Mouse (Mus musculus) naive thymus-derived CD4-positive, alpha-beta T cell, adult 2 months (primary cell): ENCODE data around the gene Tekt3.
A peak's percentile ranks its signal among the peaks of the same experiment; 100 is the strongest.

Experiments used
- DNase-seq: peaks from one replicate; pipeline ENCODE4 v3.0.0-alpha.2; 2011; ENCODE audit warnings: low read depth

The Tekt3 gene

DNA sequence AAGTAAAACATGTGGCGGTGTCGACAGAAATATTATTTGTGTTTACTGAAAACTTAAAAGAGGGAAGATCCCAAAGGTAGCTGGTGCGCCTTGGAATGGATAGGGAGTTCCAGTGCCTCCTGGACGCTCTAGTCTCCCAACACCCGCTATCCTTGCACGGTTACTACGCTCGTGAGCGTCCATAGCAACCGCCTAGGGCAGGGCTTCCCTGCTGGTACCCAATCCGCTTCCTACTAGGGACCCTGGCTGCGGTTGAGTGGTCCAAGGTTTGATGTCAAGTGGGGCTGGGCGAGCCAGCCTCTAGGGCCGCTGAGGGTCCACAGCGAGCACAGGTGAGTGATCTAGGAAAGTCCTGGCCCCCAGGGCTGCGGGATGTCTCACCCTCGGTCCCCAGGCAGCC is at the start of gene Tekt3:
Gene Tekt3 (plus strand): TSS at position 209 of the 400 bp plus-strand sequence.
- DNase-seq: no peak

DNA sequence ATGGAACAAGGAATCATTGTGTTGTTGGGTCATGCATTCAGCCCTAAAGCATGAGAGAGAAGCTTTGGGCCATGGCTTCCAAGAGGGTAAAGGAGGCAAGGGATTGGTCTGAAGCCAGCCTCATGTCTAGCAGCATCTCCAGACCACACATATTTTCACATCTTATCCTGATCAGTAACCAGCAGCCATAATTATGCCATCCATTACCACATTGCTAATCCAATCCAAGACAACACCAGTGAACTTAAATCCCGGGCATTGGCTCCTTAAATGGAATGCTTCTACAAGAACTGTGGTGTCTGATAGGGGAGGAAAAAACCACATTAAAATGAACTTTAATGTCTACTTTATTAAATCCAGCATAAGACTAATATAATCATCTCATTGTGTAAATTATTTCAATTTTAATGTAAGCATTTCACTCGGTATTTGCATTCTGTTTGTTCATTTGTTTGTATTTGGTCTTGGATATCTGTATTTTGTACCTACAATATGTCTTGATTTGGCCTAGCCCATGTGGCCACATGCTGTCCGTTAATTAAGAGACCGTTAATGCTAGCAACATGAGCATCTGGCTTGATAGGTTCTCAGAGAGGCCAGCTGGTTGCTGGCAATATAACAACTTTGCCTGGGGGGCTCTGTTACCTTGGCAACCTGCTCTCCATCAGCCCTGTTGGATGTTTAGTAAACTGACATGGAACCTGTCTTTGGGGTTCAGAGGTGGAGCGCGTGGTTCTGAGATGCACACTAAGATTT is 43.9 kb upstream of the Tekt3 start:
- no peak for DNase-seq

DNA sequence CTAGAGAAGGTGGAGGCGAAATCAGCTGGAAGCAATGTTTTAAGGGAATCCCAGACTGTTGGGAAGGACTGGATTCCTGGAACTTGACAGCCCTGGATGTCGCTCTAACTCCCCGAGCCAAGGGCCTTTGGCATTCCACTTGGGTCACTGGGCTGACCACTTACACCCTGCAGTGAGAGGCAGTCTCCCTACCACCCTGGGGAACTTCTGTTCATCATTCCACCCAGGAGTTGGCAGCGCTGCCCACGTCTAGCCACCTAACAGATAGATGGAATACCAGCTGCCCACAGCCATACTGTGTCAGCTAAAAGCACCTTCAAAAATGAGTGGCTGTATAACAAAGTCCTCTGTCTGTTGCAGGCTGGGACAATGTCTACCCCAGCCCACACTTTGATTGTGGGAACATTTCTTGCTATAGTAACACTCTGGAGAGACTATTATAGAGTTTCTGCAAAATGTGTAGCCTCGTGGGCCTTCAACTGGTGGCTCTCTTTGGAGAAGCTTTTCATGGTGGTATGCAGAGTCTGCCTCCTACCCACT is 43.3 kb upstream of the Tekt3 start:
- no peak for DNase-seq

DNA sequence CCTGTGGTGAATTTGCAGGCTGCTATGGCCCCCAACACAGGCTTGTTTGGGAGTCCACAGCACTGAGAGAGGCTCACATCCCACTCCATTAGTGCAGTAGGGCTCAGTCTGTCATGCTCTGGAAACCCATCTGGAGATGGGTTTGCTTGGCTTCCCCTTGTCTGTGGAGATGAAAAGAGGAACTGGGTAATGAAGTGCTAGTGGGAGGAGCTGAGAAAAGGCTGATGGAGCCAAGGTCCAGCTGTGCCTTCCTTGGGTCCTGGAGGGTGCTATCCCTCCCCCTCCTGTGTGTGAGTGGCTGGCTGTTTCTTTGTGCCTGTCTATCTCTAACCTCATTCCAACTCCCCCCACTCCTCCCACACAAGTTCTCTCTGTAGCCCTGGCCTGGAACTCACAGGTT is 40.8 kb upstream of the Tekt3 start:
- DNase-seq: no peak

DNA sequence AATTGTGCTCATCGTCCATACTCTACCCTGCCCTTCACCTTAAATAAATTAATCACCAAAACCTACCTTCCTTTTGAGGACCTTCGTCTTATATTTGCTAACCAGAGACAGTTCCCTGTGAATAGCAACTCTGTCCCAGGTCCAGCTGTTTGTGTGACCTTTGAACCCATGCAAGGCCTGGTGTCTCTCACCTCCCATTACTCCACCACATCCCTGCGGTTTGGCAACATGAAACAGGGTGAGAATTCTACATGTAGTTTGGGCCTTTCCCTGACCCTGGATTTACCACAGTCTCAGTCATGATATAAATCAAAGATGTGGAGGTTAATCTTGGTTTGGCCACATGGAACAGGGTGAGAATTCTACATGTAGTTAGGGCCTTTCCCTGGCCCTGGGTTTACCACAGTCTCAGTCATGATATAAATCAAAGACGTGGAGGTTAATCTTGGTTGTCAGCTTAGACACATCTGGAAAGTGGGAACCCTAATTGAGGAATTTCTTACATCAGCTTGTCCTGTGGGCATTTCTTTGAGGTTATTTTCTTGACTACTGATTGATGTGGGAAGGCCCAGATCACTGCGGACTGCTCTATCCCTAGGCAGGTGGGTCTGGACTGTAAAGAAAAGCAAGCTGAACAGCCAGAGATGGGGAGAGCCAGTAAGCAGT is 40.2 kb upstream of the Tekt3 start:
- no peak for DNase-seq

DNA sequence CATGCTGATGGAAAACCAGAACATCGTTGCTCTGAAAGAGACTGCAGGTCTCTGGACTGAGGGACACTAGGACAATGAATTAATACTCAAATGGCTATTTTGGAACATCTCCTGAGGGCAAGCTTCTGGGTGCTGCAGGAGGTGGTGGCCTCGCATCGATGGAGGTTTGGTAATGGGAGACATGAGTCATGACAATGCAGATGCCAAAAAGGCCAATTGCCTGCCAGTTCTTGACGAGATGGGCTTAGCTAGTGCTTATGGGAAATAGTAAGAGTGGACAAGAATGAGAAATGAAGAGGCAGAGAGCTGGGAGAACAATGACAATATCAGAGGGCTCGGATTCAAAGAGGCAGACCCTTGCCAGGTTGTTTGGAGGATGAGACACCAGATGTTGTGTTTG is 38.0 kb upstream of the Tekt3 start:
- DNase-seq: no peak

DNA sequence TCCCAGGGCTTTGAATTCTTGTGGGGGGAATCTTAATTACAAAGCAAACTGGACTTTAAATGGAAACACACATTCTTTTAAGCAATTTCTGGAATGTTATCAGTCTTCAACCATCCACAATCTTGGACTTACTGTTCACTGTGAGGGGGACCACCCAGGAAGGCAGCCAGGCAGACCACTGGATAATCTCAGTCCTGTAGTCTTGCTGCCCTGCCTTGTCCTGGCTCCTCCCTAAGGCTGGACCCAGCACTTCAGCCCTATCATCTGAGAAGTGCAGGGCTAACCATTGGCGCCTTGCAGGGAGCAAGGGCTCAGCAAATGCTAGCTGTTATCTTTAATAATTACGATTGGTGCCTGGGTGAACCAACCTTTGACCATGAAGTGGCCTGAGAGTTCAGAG is 37.3 kb upstream of the Tekt3 start:
- no peak for DNase-seq

DNA sequence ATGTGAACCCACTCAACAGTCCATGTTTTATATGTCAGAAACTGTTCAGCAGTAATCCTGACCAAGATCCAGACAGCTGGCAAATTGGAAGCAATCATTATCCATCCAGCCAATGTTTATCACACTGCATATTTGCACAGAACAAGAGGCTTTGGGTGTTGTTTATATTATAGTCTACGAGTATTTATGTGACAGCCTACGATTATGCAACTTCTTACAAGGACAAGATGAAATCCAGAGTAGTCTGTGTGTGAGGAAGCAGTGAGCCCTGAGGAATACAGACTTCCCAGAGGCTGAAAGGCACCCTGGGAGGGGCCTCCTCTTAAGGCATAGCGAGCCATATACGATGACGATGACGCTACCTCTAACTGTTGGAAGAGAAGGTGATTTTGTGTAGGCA is 36.0 kb upstream of the Tekt3 start:
- DNase-seq: no peak

DNA sequence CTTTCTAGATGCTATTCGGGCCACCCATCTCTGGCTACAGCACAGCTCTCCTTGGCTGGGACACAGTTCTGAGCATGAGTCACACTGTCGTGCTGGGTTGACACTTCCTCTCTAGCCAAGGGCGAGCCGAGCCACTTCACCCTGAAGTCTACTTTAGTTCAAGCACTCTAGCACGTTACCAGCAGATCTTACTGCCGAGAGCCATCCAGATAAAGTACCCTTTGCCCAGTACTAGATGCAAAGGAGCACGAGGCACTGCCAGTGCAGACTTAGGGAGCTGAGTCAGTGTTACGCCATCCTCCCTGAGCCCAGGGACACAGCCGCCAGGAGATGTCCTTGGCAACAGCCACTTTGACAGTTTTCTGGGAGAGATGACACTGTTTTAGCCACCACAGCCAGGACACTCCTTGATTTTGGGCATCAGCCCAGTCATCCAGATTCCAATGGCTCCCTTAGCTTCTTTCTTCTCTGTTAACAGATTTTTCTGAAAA is 34.8 kb upstream of the Tekt3 start:
- no peak for DNase-seq

DNA sequence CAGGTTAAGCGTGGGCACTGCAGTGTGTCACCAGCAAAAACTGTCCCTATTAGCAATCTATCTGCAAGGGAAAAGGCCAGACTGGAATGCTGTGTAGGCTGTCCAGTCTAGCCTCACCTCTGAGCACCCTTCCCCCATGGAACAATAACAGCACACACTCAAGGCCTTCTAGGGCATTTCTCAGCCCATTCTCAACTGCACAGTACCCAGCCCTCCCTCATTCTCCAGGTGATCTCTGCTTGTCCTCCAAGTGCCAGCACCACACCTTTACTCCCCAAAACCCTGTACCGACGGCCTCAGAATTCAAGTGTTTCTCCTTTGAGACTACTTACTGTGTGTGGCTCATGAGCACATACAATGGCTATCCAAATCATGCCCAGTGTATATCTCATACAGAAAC is 33.3 kb upstream of the Tekt3 start:
- no peak for DNase-seq

DNA sequence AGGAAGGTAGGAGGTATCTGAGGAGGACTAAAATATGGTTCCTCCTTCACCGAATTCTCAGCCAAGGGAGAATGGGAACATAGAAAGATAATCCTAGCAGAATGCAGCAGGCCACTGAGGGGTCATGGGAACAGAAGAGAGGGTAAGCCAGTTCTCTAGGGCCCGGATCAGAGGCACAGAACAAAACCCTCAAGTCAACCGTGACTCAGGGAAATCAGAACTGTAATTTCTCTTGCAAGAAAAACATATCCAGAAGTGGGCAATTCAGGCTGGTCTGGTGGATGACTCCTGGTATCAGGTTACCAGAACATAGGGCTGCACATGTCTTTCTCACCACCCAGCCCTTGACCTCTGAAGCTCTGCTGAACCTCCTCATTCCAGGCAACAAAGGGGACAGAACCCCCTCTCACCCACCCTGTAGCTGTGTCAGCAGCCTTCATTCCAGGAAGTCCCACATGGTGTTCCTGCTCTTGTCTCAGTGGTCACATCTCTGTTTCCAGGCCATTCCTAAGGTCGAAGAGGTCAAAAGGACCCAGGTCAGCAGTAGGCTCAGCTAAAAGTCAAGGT is 32.2 kb upstream of the Tekt3 start:
- no peak for DNase-seq

DNA sequence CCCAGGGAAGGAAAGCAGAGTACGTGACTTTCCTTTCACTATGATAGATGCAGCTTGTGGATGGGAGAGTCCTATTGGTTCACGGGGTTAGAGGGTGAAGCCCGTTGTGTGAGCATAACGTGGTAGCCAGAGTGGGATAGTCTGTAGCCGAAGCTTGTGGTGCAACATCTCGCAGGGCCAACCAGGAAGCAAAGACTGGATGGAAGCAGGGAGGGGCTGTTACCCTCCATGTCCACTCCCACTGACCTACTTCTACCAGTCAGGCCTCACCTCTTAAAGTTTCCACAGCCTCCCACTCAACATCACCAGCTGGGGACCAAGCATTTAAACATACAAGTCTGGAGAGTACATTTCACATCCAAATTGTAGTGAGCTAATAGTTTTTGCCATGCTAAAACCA is 31.7 kb upstream of the Tekt3 start:
- no peak for DNase-seq

DNA sequence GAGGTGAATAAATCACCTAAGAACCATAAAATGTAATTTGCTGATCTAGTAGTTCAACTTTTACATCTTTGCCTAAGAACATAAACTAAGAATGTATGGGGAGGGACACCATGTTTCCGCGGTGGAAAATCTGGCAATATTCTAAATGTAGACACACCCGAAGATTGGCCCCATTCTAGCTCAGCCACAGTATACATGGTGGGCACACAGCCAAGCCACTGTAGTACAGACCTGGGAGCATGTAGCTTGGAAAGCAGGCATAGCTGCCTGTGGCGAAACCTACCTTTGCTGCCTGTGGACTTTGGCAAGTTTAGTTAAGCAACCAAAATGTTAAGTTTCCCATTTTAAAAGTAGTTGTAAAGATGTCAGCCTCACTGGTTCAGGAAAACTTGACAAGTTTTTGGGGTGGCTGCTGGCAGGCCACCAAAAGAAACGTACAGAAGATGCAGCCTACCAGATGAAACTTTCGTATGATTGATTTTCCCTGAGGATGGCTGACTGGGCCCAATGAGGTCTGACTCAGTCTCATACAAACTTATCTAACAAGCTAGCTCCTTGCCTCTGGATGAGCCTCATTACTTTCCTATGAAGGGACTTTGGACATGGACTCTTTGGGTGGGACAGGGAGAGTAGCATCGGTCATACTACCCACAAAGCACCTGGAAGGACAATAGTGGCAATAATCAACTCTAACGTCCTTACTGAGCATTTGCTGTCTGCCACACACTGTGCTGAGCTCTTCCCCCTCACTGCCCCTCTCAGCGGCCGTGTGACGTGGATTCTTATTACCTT is 25.8 kb upstream of the Tekt3 start:
- DNase-seq: no peak

DNA sequence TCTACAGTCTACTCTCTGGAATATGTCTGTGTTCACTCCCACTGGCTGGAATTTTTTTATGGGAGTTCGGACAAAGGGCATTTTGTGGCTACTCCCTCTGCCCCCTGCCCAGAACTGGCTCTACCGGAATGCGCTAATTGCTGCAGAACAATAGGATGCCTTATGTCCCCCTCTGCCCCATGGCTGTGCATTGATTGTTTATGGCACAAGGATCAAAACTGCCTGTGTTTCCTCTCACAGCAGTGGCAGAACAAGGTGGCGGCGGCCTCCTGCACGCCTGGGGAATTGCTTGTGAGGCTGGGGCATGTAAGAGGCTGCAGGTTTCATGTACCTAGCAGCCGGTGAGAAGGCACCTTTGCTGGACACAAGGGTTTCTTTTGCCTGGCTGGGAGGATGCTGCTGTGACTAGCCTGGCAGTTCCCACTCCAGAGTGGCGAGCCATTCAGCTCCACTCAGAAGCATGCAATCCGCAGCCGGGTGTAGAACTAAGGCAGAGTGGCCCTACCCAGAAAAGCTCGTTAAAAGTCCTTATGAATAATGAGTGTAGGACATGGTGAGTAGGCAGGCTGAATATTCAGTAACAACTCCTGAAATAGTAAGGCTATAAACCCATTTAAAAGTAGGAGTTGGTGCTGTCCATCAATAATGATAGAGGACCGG is 21.3 kb upstream of the Tekt3 start:
- no peak for DNase-seq

DNA sequence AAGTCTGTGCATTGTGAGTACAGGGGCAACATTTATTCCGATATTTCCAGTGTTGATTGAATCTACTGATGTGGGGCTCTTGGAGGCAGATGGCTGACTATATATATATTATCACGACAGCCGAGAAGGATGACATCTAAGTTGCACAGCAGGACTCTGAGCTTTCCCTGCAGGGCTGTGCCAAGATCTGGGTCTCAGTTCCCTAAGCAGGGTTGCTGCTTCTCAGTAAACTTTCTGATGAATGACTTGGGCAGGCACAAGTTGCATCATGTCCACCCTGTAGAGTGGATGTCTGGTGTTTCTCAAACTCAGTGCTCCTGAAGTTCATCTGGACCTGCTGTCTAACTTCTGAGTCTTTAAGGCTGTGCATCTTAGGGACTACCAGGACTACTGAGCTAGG is 15.7 kb upstream of the Tekt3 start:
- DNase-seq: no peak

DNA sequence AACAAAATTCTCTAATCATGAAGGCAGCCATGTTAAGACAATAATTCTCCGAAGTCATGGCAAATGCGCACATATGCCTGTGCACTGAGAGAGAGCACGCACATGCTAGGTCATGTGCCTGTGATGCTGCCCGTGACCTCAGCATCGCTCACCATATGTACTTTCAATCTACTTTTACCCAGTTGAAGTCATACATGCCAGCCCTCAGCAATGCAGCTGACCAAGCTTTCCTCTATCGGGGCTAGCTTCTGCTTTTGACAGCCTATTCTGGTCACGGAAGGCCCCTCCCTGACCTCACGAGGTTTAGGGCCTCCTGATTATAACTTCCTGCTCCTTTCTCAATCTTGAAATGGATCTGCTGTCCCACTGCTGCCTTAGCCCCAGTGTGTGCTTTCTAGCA is 15.1 kb upstream of the Tekt3 start:
- DNase-seq: peak; percentile 1

DNA sequence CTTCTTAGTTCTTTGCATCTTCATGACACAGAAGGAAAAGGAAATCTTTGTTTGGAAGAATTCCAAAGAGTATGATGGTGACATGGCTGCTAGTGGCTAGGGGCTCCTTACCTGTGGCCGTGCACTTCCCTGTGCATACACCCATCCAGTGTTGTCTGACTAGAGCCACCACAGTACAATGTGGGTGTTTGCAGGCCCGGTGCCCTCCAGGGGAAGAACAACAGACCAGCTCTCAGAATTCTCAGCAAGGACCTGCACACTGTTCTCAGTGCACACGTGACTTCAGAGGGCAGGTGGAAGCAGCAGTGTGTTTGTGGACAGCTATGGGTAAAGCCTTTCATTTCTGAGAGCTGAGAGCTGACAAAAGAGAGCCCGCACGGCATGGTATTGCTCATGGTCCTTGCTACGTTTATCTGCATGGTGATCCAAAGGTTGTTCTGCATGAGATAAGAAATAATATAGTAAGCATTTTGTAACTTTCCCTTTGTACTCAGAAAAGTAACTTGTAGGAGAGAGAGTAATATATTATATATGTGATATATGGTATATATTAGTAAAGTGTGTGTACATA is 11.0 kb upstream of the Tekt3 start:
- no peak for DNase-seq

DNA sequence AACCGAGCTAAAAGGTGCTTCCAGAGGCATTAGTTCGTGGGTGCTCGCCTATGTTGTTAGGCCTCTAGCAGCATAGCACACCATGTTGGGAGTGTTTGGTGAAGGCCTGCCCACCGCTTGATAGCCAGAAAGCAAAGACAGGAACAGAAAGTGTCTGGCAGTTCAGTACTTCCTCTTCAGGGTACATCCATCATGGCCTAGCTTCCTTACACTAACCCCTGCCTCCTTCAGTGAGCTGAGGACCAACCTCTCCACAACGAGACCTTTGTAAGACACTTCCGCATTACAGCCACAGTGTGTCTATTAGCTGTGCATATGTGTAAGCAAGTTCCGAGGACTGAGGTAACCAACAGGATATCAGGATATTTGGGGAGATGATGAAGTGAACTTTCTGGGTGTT is 10.4 kb upstream of the Tekt3 start:
- DNase-seq: no peak

DNA sequence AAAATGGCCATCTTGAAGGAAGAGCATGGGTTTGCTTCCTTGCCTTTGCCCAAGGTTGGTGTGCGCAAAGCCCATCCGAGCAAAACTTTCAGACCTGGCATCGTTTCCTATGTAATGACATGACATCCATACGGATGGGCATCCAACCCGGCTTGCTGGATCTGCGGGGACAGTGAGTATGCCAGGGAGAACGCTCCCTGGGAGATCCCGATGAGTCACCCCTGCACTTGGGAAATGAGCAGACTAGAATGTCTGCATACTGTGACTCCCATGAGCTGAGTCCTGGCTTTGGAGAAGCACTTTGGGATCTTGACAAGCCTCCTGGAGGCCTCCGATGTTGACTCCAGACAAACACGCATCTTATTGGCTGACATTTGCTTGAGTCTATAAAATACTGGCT is 9.5 kb upstream of the Tekt3 start:
- DNase-seq: no peak

DNA sequence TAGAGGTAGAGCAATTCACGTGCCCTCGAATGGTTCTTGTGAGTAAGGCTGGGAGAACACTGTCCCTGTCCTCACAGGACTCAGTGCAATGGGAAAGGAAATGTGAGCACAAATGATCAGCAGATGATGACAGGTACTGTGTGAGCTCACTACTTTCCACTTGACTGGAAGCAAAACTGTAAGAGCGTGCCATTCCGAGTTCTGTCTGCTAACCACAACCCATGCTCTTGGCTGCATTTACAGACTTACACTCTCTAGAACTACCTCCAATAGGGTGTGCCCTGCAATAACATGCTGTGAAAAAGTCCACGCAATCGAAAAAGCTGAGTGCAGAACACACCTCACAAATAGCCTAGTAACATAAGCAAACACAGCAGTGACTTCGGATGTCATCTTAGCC is 5.9 kb upstream of the Tekt3 start:
- DNase-seq: no peak

DNA sequence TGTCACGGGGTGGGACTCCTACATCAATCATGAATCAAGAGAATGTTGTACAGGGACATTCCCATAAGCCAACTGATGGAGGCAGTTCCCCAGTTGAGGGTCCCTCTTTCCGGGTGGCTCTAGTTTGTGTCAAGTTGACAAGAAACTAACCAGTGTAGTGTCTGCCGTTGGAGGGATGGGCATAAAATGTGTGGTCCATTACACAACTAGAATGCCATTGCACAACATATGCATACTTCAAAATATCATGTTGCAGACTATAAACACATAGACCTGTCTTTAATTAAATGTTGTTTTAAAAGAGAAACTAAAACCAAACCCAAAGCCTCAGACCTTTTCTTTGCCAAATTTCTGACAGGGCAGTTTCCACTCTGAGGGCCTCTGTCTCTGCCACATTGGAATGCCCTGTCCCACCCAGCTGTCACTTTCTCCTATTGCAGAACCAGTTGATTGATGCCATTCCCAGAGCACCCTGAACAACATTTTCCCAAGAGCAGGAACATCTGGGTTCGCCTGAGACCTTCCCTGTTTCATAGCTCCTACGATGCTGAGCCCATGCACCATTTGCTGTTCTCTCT is 3.0 kb upstream of the Tekt3 start:
- DNase-seq: no peak
